Mouse (Mus musculus): ENCODE measurements around the gene Cldn6. TPM values are rescaled to one million over a fixed set of nuclear protein-coding genes. Genes with fewer than 3 reads are reported as not detected.

Cldn6 gene
- total and polyA plus RNA-seq, 3 experiments: not detected

DNA sequence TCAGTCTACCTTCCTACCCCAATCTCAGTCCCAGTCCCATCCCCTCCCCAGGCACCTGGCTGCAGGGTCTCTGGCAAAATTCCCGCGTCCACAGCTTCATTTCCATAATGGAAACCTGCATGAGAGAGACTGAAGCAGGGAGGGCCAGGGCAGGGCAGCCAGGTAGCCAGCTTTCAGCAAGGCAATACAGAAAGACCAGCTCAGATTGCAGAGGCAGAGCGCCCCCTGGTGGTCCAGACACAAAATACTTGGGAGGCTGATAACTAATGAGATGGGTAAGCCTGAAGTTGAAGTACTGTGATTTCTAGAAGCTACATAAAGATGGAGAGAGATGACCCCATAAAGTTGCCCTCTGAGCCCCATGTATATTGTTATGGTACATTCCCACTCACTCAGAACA, 27.2 kb downstream of the Cldn6 start (continued):
- no peak for TF ChIP-seq UBTF (IDR thresholded peaks at IDR 0.05; ENCODE audit: low read depth, low read length)
- no peak for TF ChIP-seq HCFC1 (IDR thresholded peaks at IDR 0.05; ENCODE audit: low read depth, low read length)
- TF ChIP-seq ELF1 (IDR thresholded peaks at IDR 0.05; ENCODE audit: low read depth, low read length): no peak
- peak; percentile 90 for TF ChIP-seq RAD21 (IDR thresholded peaks at IDR 0.05; ENCODE audit: low read depth, low read length)
- no peak for TF ChIP-seq MEF2A (IDR thresholded peaks at IDR 0.05; ENCODE audit: borderline replicate concordance, low read depth, low read length)

DNA sequence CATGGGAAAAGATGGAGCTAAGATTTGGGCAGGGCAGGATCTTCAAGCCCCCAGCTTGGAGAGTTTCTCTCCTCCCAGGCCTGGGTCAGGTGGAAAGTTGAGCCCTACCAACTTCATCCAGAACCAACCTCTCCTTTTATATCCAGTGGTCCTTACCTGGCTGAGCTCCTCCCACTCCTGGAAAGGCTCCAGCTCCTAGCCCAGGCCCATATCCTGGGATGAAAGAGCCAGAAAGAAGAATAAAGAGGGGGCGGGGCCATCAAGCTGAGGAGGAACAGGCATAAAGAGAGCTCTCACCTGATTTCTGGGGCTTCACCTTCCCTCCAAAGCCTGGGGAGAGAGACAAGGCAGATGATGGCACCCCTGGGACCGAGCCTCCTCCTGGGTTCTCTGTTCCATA, 38.0 kb downstream of the Cldn6 start:
- H3K27me3 ChIP-seq (replicated peaks): peaks cover 76% of the 10 kb centered on the region
- no peak for DNase-seq (ENCODE audit: extremely low read depth)
- H3K9ac ChIP-seq (ENCODE audit: insufficient read depth, low read depth): no peak overlapping the region
- in situ Hi-C loops (cut with MboI; ENCODE audit: low pct_ligation_motif_present, low pct_unique_long_range_greater_than_20kb, low sequenced_read_pairs) (no loop called here), dilution Hi-C loops (cut with MboI; ENCODE audit: extremely low pct_ligation_motif_present, extremely low pct_unique_long_range_greater_than_20kb, low sequenced_read_pairs) (no loop called here)
- no peak overlapping the region for H3K4me3 ChIP-seq (replicated peaks in 1 of 3; ENCODE audit: low read depth in 2 of 3, low read length in 2 of 3, poor library complexity in 1 of 3)
- H3K4me2 ChIP-seq (ENCODE audit: insufficient read depth, low read depth, poor library complexity, severe bottlenecking): no peak overlapping the region
- TF ChIP-seq JUN (IDR thresholded peaks at IDR 0.05; ENCODE audit: insufficient read depth, low read depth, low read length) (no peak), RCOR1 (conservative IDR thresholded peaks at IDR 0.05; ENCODE audit: low read depth, low read length) (no peak), NRF1 (IDR thresholded peaks at IDR 0.05; ENCODE audit: low read depth, low read length) (no peak), HCFC1 (IDR thresholded peaks at IDR 0.05; ENCODE audit: low read depth, low read length) (no peak), SIN3A (IDR thresholded peaks at IDR 0.05; ENCODE audit: low read length) (no peak), BHLHE40 (IDR thresholded peaks at IDR 0.05; ENCODE audit: low read depth, low read length) (no peak)
- H3K36me3 ChIP-seq (replicated peaks in 1 of 2; ENCODE audit: control insufficient read depth in 1 of 2, insufficient read depth in 1 of 2, low read length in 1 of 2): no peaks in the 10 kb centered on the region
- H3K79me2 ChIP-seq (replicated peaks; ENCODE audit: control insufficient read depth, extremely low read depth, insufficient read depth, poor library complexity, severe bottlenecking): no peaks in the 10 kb centered on the region
- no peaks in the 10 kb centered on the region for H3K4me1 ChIP-seq (ENCODE audit: control insufficient read depth in 1 of 2, insufficient read depth in 2 of 2)
- no peak overlapping the region for H3K27ac ChIP-seq (ENCODE audit: insufficient read depth, low read depth)
- no peaks in the 10 kb centered on the region for H3K9me3 ChIP-seq (replicated peaks; ENCODE audit: low read length)

DNA sequence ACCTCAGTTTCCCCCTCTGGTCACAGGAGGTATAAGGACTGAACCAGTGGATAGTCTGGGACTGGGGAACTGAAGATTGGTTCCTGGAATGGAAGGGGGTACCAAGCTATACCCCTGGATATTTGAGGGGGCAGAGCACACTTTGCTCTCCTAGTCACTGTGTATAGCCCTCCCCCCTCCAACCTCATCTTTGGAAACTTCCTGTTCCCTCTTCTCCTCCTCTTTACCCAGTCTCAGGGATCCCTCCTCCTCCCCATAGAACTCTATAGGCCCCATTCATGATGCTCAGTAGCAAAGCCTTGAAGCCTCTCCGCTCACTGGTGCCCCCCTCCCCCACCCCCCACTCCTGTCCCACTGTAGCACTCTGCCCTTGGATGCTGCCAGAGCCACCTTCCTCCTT, 40.4 kb downstream of the Cldn6 start:
- Histone ChIP-seq H3K9me3 (replicated peaks; ENCODE audit: low read length) (no peaks in the 10 kb centered on the region), H3K4me1 (ENCODE audit: control insufficient read depth in 1 of 2, insufficient read depth in 2 of 2) (peaks cover 4 to 13% of the 10 kb centered on the region in 2 experiments), H3K4me3 (replicated peaks in 1 of 3; ENCODE audit: low read depth in 2 of 3, low read length in 2 of 3, poor library complexity in 1 of 3) (no peak overlapping the region), H3K9ac (ENCODE audit: insufficient read depth, low read depth) (no peak overlapping the region), H3K27me3 (replicated peaks) (peaks cover 57% of the 10 kb centered on the region), H3K4me2 (ENCODE audit: insufficient read depth, low read depth, poor library complexity, severe bottlenecking) (no peak overlapping the region), H3K79me2 (replicated peaks; ENCODE audit: control insufficient read depth, extremely low read depth, insufficient read depth, poor library complexity, severe bottlenecking) (no peaks in the 10 kb centered on the region), H3K27ac (ENCODE audit: insufficient read depth, low read depth) (no peak overlapping the region), H3K36me3 (replicated peaks in 1 of 2; ENCODE audit: control insufficient read depth in 1 of 2, insufficient read depth in 1 of 2, low read length in 1 of 2) (no peaks in the 10 kb centered on the region)
- TF ChIP-seq IRF4 (IDR thresholded peaks at IDR 0.05; ENCODE audit: low read depth, low read length) (no peak), USF1 (IDR thresholded peaks at IDR 0.05; ENCODE audit: low read depth, low read length) (no peak)
- in situ Hi-C loops (cut with MboI; ENCODE audit: low pct_ligation_motif_present, low pct_unique_long_range_greater_than_20kb, low sequenced_read_pairs) (no loop called here), dilution Hi-C loops (cut with MboI; ENCODE audit: extremely low pct_ligation_motif_present, extremely low pct_unique_long_range_greater_than_20kb, low sequenced_read_pairs) (no loop called here)
- DNase-seq (ENCODE audit: extremely low read depth): no peak
